10 mouse cellular contexts compared by ENCODE assay signal in genomic region chr16:77027976-77028686, GRCm38 (mm10). TPM values are rescaled to one million over a fixed set of nuclear protein-coding genes. Genes with fewer than 3 reads are reported as not detected.
DNase-seq lines count a peak whose midpoint lies in the region; ATAC-seq and TF ChIP-seq lines count a peak whose summit lies in the region.
"Had no signal": no experiment of that assay in that cellular context is flagged by ENCODE, and none has a peak within 500 bp of the region (broad histone marks: within the 10 kb centered on the region; RNA-seq: fewer than 3 reads in every experiment).

No protein-coding gene starts in this region.

- peaks cover 44% of the 10 kb centered on the region for H3K4me1 ChIP-seq in heart, embryonic 12.5 days (replicated peaks)
- H3K4me1 ChIP-seq in lung, embryonic 15.5 days = peaks cover 33% of the 10 kb centered on the region
- H3K4me1 ChIP-seq in lung, adult 2 months (ENCODE audit: control insufficient read depth, insufficient read depth, low read length) = peaks cover 17% of the 10 kb centered on the region

- H3K27me3 ChIP-seq in heart, embryonic 12.5 days (replicated peaks) = no peaks in the 10 kb centered on the region
- no peaks in the 10 kb centered on the region for H3K27me3 ChIP-seq in lung, embryonic 15.5 days
- H3K27me3 ChIP-seq: CH12.LX; midbrain, embryonic 12.5 days had no signal

- H3K4me3 ChIP-seq in heart, embryonic 12.5 days = peak overlapping the region; percentile 25
- H3K4me3 ChIP-seq in lung, embryonic 15.5 days = peak overlapping the region; percentile 19; the same call in 1 of the 2 replicates
- H3K4me3 ChIP-seq in lung, adult 2 months (replicated peaks; ENCODE audit: extremely low read depth, low read depth, low read length) = no peak overlapping the region
- H3K4me3 ChIP-seq: midbrain, embryonic 12.5 days had no signal

- no peak for DNase-seq in heart, adult 18-20 months
- DNase-seq in lung, adult 2 months = no peak
- DNase-seq in adrenal gland, adult (ENCODE audit: inconsistent age in 2 of 2, low spot score in 1 of 2) = no peak
- DNase-seq in MN1 (ENCODE audit: low spot score) = no peak

- peak overlapping the region; percentile 66 for H3K27ac ChIP-seq in heart, embryonic 12.5 days (ENCODE audit: poor library complexity, severe bottlenecking)
- H3K27ac ChIP-seq in lung, embryonic 15.5 days = peak overlapping the region; percentile 54; the same call in 1 of the 2 replicates
- H3K27ac ChIP-seq: midbrain, embryonic 12.5 days had no signal

- H3K9ac ChIP-seq in heart, embryonic 12.5 days = no peak overlapping the region
- H3K9ac ChIP-seq in lung, embryonic 15.5 days = no peak overlapping the region
- H3K9ac ChIP-seq: midbrain, embryonic 12.5 days had no signal

- no peak for TF ChIP-seq POLR2A in lung, adult 2 months (IDR thresholded peaks at IDR 0.05; ENCODE audit: borderline replicate concordance, extremely low read depth, low read depth, low read length)

- TF ChIP-seq CTCF in lung, adult 2 months (IDR thresholded peaks at IDR 0.05; ENCODE audit: insufficient read depth, low read length) = no peak

- peak overlapping the region; percentile 65 for H3K4me2 ChIP-seq in heart, embryonic 12.5 days
- peak overlapping the region; percentile 48 for H3K4me2 ChIP-seq in lung, embryonic 15.5 days
- H3K4me2 ChIP-seq: midbrain, embryonic 12.5 days had no signal

- WGBS in heart, embryonic 12.5 days = 59% methylated on average over 14 of the region's 14 CpGs
- 43% methylated on average over 14 of the region's 14 CpGs for WGBS in lung, embryonic 15.5 days
- WGBS in lung, adult 2 months = 47% methylated on average over 14 of the region's 14 CpGs

- no peak for ATAC-seq in heart, embryonic 12.5 days (ENCODE audit: insufficient number of reproducible peaks, low FRiP score)
- ATAC-seq in lung, embryonic 15.5 days (ENCODE audit: borderline replicate concordance, extremely low read depth, low FRiP score, low TSS enrichment) = no peak; the same call in 1 of the 2 replicates
- 0 out of 2 replicates have a peak, but pooled peaks have one; percentile 3 for ATAC-seq in granulocyte monocyte progenitor cell, adult 5-6 weeks (replicated peaks; ENCODE audit: poor library complexity, severe bottlenecking)
- ATAC-seq in megakaryocyte-erythroid progenitor cell, adult 5-6 weeks (replicated peaks; ENCODE audit: low FRiP score, low TSS enrichment, poor library complexity, severe bottlenecking) = peak; percentile 28

- H3K36me3 ChIP-seq in heart, embryonic 12.5 days = peaks cover 14% of the 10 kb centered on the region
- H3K36me3 ChIP-seq in lung, embryonic 15.5 days = peaks cover 11% of the 10 kb centered on the region

- H3K9me3 ChIP-seq in heart, embryonic 12.5 days (replicated peaks) = peaks cover 7% of the 10 kb centered on the region
- peaks cover 3% of the 10 kb centered on the region; the same call in 1 of the 2 replicates for H3K9me3 ChIP-seq in lung, embryonic 15.5 days

RNA-seq across cellular contexts. Expression of gene Usp25, which starts 14.6 kb away (rescaled TPM):
- 29.9 and 31.0 TPM in 2 replicates for polyA plus RNA-seq in heart, embryonic 12.5 days (2016; fragmentation: Nextera tagmentation; extraction: Ambion mirVana)
- total RNA-seq in heart, adult 18-20 months (2021) = 10 to 100 TPM; 60.1 to 70.9 TPM
- 19.7 and 20.4 TPM in 2 replicates for polyA plus RNA-seq in lung, embryonic 15.5 days (2015; fragmentation: Nextera tagmentation; extraction: Ambion mirVana)
- 16.9 and 22.2 TPM in 2 replicates for polyA plus RNA-seq in lung, adult 2 months (2012; rRNA removed)
- 51.3 and 67.2 TPM in 2 replicates for total RNA-seq in granulocyte monocyte progenitor cell, adult 5-6 weeks (2014; fragmentation: Nextera tagmentation)
- total RNA-seq in granulocyte monocyte progenitor cell, adult 5-6 weeks (2017) = 82.0 and 86.3 TPM in 2 replicates
- 78.1 and 82.8 TPM in 2 replicates for total RNA-seq in megakaryocyte-erythroid progenitor cell, adult 5-6 weeks (2014; fragmentation: Nextera tagmentation)
- 103 and 106 TPM in 2 replicates for total RNA-seq in megakaryocyte-erythroid progenitor cell, adult 5-6 weeks (2017)

Comparison
In these comparisons a context has a peak if more than half of its experiments do, and no peak if none do; other contexts are left out.
1. ATAC-seq: peak in granulocyte monocyte progenitor cell, adult 5-6 weeks (single experiment) and megakaryocyte-erythroid progenitor cell, adult 5-6 weeks (single experiment); none in heart, embryonic 12.5 days (single experiment) and lung, embryonic 15.5 days (single experiment).